Mouse (Mus musculus): Measurements from ENCODE around the gene Ada.
A peak's percentile ranks its signal among the peaks of the same experiment; 100 is the strongest.
"Not testable (repeated sequence)": the region's sequence is repeated elsewhere in the genome, so short reads cannot be mapped to it uniquely, and the experiment has no call there.

Ada gene

DNA sequence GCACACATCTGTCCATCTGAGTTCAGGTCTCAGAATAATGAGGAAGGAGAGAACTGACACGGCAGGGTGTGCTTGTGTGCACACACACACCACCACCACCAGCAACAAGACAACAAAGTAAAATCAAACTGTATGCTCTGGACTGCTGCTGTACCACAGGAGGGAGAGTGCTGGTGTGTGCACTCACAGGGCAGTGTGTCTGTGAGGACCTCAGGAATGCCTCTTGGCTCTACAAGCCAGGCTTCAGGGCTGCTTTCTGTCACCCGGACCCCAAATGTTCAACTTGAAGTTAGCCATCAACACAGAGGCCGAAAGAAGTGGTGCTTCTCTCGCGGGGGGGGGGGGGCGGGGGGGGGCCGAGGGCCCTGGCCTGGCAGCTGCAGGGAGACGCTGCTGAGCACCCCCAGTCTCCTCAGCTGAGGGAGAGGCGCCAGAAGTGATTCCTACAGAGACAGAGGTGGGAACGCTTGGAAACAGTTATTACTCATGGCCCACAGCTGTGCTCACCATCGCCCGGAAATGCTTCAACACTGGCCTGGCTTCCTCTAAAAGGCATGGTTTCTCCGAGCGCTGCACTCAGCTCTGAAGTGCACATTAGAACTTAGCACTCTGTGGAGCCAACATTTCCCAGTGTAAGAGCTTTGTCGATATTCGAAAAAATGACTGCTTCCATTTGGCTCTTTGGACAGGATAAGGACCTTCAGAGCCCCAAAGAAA, 52.1 kb downstream of the Ada start:
- no peak for DNase-seq (ENCODE audit: low read depth, low spot score)

DNA sequence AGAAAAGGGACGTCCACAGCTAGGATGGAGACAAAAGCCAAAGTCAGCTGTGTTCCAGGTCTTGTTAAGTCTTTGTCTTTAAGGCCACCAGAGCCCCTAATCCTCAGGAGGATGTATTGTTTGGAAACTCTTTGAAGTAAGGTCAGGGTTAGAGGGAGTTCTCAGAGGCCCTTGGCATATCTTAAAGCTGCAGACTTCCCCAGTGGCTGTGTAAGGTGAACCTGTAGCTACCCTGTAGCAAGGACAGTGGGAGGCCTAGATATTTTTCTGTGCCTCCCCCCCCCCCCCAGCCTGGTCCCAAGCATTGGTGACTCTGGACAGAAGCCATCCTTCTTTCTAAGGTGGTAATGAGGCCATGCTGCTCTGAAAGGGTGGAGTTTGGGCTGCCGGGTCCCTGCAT, 53.3 kb downstream of the Ada start:
- no peak for DNase-seq (ENCODE audit: low read depth, low spot score)

DNA sequence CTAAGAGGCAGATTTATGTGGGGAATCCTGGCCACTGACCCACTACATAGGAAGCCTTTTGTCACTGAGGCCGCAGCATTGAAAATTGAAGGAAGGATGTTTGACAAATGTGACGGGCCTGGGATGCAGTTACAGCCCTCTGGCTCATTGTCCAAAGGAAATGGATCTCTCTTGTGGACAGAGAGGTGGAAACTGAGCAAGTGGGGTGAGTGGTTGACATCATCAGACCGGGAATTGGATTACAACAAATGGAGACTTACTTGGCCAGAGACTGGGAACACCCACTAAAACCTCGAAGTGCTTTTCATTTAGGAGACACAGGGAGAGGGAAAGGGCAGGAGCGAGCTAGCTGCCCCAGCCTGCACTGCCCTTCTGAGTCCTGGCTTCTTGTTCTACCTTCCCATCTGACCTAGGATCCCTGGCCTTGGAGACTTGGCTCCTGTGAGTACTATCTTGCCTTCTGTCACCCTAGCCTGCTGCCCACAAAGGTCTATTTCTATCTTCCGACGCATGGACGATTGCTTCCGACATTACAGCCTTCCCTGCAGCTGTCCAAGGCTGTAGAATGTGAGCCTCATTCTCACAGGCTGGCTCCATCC, 56.2 kb downstream of the Ada start:
- DNase-seq (ENCODE audit: low read depth, low spot score) = no peak

DNA sequence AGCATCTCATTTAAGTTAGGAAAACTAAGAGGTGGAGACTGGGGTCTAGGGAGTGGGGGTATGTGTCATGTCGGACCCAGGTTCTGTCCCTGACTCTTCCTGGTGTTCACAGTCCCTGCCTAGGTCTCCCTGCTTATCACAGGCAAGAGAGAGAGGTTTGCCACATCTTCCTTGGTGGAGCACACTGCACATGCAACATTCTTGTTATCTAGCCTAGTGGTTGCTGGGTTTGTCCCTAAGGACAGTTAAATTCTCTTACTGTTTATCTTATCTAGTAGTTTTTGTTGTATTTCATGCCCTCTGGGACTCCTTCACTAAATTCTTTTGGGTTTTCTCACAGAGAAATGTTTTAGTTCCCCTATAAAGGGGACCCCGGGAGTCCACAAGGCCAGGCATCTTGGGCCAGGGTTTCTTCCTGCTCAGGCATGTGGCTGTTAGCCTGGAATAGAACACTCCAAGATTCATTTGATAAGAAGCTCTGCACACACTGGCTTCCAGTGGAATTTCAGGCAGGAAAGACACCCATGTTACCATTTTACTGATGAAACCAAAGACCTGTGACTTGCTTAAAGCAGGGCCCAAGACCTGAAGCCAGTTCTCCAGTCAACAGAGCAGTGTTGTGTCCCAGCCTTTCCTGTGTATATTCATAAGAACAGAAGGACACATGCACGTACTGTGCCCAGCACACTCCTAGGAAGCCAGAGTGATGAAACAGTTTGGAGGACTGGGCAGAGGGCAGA, 57.0 kb downstream of the Ada start:
- no peak for DNase-seq (ENCODE audit: low read depth, low spot score)

DNA sequence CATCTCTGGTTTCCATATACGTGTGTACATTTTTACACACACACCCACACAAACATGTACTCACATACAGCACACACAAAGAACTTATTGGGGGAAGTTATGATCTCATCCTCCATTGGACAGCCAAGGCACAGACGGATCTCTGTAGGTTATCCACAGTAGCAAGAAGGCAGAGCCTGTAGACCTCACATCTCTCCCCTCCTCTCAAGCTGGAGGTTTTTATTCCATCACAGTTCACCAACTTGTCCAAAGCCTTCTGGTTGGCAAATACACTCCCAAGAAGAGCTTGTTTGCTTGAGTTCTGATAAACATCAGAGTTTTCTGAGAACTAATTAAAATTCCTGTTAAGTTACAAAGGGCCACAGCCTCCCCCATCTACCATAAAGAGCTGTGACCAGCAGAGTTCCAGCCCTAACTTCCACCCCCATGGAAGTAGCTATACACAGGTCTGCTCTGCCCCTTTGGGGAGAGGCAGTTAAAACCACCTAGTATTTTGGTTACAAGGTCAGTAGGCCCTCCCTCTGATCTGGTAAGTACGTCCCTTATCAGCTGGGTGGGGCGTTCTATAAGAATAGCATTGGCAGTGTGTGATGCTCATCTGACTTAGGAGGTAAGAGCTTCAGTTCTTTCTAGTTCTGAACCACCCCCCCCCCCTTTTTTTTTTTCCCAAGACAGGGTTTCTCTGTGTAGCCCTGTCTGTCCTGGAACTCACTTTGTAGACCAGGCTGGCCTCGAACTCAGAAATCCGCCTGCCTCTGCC, 58.0 kb downstream of the Ada start:
- DNase-seq (ENCODE audit: low read depth, low spot score) = no peak

DNA sequence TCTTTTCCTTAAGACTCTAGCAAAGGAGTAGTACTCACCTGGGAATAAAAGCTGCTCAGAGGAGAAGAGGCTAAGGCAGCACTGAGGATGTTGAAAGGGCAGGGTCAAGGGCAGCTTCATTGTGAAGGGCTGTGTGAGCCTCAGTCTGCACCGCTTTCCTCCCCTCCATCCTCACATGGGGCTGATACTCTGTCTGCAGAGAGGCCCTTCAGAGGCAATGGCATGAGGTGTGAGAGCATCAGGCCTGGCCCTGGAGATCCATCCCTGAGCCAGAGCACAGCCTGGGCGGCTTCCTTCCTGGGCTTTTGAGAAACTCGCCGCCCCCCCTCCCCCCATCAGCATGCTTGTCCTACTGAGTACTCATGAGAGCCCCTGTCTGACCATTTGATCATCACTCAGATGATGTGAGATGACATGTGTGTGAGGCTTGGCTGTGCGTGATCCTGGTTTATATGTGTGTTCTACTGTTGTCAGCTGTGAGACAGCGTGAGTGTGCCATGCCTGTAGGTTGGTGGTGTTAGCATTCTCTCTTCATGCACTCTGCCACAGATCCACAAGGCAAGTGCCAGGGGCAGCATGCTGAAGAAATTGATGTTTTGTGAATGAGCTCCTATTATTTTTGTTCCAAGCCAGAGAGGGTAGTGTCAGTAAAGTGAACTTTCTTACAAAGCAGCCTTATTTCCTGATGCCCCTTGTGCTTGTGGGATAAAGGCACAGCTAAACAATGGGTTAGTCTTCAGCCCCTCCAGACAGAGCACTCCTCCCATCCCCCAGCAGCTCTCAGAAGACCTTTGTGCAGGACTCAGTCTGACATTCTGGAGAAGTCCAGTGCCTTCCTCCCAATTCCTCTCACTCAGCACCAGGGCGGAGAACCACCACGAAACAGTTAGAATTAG, 59.4 kb downstream of the Ada start:
- DNase-seq (ENCODE audit: low read depth, low spot score) = no peak

DNA sequence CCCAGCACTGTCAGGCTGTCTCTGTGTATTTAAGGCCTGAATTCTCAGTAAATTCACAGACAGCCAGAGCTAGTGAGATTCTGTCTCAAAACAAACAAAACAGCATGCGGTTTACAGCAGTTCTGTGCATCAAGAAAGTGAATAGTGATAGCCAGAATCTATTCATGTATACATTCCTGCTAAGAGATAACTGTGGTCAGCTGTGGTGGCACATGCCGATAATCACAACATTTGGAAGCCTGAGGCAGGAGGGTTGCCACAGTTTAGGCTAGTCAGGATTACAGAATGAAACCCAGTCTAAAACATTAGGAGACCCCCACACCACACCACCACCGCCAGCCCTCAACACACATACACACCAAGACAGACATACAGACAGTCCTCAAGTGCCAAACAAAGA, 60.3 kb downstream of the Ada start:
- no peak for DNase-seq (ENCODE audit: low read depth, low spot score)

DNA sequence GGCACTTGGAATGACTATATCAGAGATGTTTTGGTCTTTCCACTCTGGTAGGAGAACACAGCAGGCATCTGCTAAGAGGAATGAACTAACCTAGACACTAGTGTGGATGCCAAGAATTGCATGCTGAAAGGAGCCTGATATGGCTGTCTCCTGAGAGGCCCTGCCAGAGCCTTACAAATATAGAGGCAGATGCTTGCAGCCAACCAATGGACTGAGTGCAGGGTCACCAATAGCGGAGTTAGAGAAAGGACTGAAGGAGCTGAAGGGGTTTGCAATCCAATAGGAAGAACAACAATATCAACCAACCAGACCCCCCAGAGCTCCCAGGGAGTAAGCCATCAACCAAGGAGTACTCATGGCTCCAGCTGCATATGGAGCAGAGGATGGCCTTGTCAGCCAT, 61.7 kb downstream of the Ada start:
- DNase-seq (ENCODE audit: low read depth, low spot score) = not testable (repeated sequence)

DNA sequence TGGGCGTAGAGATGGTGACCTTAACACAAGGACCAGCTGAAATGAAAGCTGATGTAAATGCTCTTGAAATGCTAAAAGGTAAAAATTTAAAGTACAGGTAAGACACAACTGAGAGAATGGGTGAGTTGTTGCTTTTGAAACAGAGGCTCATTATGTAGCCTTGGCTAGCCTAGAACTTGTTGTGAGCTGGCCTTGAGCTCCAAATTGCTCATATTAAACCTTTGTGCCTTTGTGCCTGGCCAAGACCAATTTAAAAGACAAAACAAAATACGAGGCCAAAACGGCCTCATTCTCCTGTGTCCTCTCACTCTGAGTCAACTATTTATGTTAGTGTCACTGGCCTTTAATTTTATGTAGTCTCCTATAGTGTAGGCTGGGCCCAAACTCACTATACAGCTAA, 63.2 kb downstream of the Ada start:
- DNase-seq (ENCODE audit: low read depth, low spot score) = no peak

DNA sequence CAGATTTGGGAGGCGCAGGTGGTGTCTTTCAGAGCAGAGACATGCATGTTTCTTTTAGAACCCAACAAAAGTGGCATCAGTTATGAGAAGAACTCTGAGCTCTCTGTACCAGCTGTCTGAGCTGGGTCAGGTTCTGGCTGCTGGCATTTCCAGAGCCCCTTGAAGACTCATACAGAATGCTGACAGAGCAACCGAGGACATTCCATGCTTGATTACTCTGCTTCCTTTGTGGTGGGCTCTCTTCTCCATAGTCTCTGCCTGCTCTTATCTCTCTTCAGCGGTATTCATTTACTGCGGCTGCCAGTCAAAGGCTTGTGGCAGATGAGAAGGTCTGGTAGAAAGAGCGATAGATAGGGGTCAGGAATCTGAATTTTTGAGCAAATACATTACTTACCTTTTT, 63.8 kb downstream of the Ada start:
- DNase-seq (ENCODE audit: low read depth, low spot score) = no peak

DNA sequence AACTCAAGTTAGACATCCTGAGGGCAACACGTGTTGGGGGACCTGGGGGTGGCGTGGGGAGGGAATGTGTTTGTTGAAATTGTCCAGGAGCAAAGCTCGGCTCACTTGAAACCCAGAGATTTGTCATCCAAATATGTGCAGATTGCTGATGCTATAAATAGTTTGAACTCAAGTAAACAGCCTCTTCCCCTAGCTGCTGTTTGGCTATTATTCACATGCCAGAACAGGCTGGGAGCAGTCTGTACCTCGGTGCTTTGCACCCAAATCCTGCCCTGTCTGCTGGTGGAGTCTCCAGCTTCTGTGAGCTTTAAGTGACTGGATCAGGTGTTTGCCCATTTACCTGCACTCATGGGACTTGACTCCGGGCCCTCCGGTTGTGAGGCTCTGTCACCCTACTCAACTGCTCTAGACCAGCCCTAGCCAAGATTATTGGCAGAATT, 64.3 kb downstream of the Ada start:
- DNase-seq (ENCODE audit: low read depth, low spot score) = peak; percentile 84

DNA sequence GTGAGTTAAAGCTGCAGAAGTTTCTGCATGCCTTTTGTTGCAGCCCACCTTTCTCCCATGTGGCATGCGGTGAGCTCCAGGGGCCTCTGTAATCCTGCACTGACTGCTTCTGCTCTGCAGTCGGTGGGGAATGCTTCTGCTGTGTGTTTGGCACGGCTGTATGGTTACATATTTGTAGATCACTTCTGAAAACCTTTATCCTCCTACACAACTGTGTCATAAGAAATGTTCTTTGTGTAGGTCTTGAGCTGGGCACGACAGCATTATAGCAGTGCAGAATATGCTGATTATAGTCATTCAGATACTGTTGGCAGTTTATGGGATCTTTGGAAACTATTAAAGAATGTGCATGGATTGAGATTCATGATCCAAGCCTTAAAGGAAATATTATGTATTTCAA, 64.8 kb downstream of the Ada start:
- peak; percentile 81 for DNase-seq (ENCODE audit: low read depth, low spot score)

DNA sequence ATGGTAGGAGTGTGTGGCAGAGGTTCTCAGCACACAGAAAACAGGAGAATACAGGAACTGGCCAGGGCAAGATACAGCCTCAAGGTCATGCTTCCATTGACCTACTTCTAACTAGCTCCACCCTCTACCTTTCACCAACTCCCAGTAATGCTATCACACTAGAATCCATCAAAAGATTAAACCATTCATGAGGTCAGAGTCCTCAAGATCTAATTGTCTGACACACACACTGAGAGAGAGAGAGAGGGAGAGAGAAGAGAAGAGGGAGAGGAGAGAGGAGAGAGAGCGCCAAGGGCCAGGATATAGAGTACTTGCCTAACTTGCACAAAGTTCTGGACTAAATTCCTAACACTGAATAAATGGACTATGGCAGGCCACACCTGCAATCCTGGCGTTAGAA, 67.7 kb downstream of the Ada start:
- no peak for DNase-seq (ENCODE audit: low read depth, low spot score)

DNA sequence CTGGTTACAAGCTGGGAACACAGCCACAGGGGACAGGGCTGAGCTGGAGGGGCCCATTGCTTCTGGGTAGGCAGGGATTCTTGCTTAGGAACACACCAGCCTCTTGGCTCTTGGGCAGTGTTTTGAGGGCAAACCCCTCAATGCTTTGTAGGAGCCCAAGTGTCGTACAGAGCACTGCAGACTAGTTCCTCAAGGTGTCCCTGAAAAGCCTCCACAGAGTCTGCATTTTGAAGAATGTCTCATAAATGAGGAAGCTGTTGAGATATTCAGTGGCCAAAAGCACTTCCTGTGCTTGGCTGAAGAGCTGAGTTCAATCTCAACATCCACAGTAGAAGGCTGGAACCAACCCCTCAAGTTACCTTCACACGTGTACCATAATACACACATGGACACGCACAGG, 73.3 kb downstream of the Ada start:
- no peak for DNase-seq (ENCODE audit: low read depth, low spot score)
